Mouse (Mus musculus) liver, adult 2 months (tissue): ENCODE results near the gene 2200002J24Rik. TPM values are rescaled to one million over a fixed set of nuclear protein-coding genes. Genes with fewer than 3 reads are reported as not detected.

ENCODE experiments used
- DNase-seq: peaks from one replicate; pipeline ENCODE4 v3.0.0-alpha.2; 2011; ENCODE audit warnings: low read depth, low spot score; ENCODE audit errors: extremely low read depth
- H3K27ac ChIP-seq: fragments of 200-500 bp; replicated peaks from 2 replicates; pipeline ENCODE4 v1.5.1; 2012; ENCODE audit warnings: low read depth, mild to moderate bottlenecking, control low read depth, inconsistent platforms, low read length; ENCODE audit not compliant: insufficient read depth
- H3K27me3 ChIP-seq: fragments of 200-500 bp; 2 replicates; pipeline ENCODE4 v1.6.1; 2012; ENCODE audit warnings: mild to moderate bottlenecking, moderate library complexity, low read length, inconsistent platforms; ENCODE audit not compliant: control insufficient read depth, insufficient read depth
- H3K36me3 ChIP-seq: fragments of 200-500 bp; 2 replicates; pipeline ENCODE4 v1.6.1; 2012; ENCODE audit warnings: low read length, inconsistent platforms; ENCODE audit not compliant: control insufficient read depth, insufficient read depth
- H3K4me1 ChIP-seq: fragments of 200-500 bp; 2 replicates; pipeline ENCODE4 v1.6.1; 2011; ENCODE audit warnings: low read length; ENCODE audit not compliant: control insufficient read depth, insufficient read depth
- H3K4me3 ChIP-seq: fragments of 200-500 bp; 2 replicates; pipeline ENCODE4 v1.5.1; 2011; ENCODE audit warnings: low read depth, mild to moderate bottlenecking, control low read depth, low read length, moderate library complexity; ENCODE audit not compliant: insufficient read depth
- H3K79me2 ChIP-seq: fragments of 200-500 bp; 2 replicates; pipeline ENCODE4 v1.6.1; 2012; ENCODE audit warnings: inconsistent platforms, mild to moderate bottlenecking, low read length, moderate library complexity; ENCODE audit not compliant: control insufficient read depth, insufficient read depth
- H3K9ac ChIP-seq: fragments of 200-500 bp; 2 replicates; pipeline ENCODE4 v1.6.1; 2012; ENCODE audit warnings: low read depth, mild to moderate bottlenecking, control low read depth, inconsistent platforms, low read length
- CTCF ChIP-seq: fragments of 200-500 bp; IDR thresholded peaks from 2 replicates; pipeline ENCODE4 v1.5.1; 2011; ENCODE audit warnings: low read depth, low read length, control low read depth
- POLR2A ChIP-seq: fragments of 200-500 bp; IDR thresholded peaks from 2 replicates; pipeline ENCODE4 v1.6.1; 2011; ENCODE audit warnings: low read length, control low read depth; ENCODE audit not compliant: insufficient read depth; ENCODE audit errors: extremely low read depth
- WGBS: fragments of 180-500 bp; shearing (Covaris S2); methylation state at CpG from one replicate; pipeline ENCODE4 v1.1.7; 2018; 5-methylcytosine and 5-hydroxymethylcytosine counted together
- polyA plus RNA-seq: library from polyadenylated mRNA; depleted of rRNA; stranded (reverse); fragments of >200 nt; gene quantifications from 2 replicates; pipeline ENCODE4 v1.2.3, GENCODE M21; 2012
- total RNA-seq: library from RNA; depleted of rRNA; stranded (reverse); fragments of >200 nt; gene quantifications from 2 replicates; pipeline ENCODE4 v1.2.3, GENCODE M21; 2014

2200002J24Rik gene
- total and polyA plus RNA-seq, 2 experiments, result not detected

GRCm38 (mm10) chr7:30719669-30720068 is 20.9 kb downstream of the 2200002J24Rik start:
- Histone ChIP-seq H3K9ac (no peak overlapping the region), H3K27me3 (no peaks in the 10 kb centered on the region), H3K36me3 (no peaks in the 10 kb centered on the region), H3K4me1 (peaks cover 13% of the 10 kb centered on the region), H3K27ac (peak overlapping the region; percentile 66), H3K79me2 (no peaks in the 10 kb centered on the region), H3K4me3 (no peak overlapping the region)
- DNase-seq, result peak; percentile 98
- 23% methylated on average over 5 of the region's 5 CpGs for WGBS
- TF ChIP-seq CTCF (no peak), POLR2A (no peak)

- Histone ChIP-seq H3K4me1 (peaks cover 13% of the 10 kb centered on the region), H3K79me2 (no peaks in the 10 kb centered on the region), H3K27me3 (no peaks in the 10 kb centered on the region), H3K27ac (no peak overlapping the region), H3K36me3 (no peaks in the 10 kb centered on the region), H3K4me3 (no peak overlapping the region), H3K9ac (no peak overlapping the region)
- no peak for DNase-seq
- 87% methylated on average over 7 of the region's 7 CpGs for WGBS
- TF ChIP-seq CTCF (no peak), POLR2A (no peak)
Observed at GRCm38 (mm10) chr7:30721286-30721685, 22.6 kb downstream of the 2200002J24Rik start.

DNA sequence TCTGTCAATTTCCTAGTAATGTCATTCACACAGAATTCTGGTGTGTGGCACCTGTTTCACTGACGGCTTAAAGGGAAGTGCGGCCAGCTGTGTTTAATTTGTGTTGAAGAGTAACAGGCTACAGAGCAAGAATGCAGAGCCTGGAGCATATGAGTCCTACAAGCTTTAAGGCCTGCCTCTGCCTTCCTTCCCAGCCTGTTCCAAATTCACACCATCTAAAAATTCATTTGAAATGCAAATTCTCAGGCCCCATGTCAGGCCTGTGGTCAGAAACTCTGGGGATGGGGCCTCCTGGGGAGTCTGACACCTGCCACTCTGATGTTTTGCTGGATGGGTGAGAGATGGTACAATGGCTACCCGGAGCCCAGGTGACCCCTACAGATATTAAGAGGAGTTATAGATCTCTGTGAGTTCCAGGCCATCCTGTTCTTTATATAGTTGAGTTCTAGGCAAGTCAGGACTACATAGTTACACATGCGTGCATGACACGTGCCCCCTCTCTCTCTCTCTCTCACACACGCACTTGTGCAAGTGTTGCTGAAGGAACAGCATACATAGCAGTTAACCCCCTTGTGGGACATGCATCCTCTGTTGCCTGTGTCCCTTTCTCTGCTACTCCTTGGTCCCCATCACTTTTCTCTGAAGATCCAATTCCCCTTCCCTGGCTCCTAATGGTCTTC is 24.7 kb downstream of the 2200002J24Rik start:
- Histone ChIP-seq H3K27ac (no peak overlapping the region), H3K9ac (no peak overlapping the region), H3K4me1 (peaks cover 15% of the 10 kb centered on the region), H3K79me2 (no peaks in the 10 kb centered on the region), H3K4me3 (no peak overlapping the region), H3K27me3 (no peaks in the 10 kb centered on the region), H3K36me3 (peaks cover 2% of the 10 kb centered on the region; the same call in 1 of the 2 replicates)
- WGBS, result 56% methylated on average over 6 of the region's 6 CpGs
- TF ChIP-seq POLR2A (no peak), CTCF (no peak)
- no peak for DNase-seq

DNA sequence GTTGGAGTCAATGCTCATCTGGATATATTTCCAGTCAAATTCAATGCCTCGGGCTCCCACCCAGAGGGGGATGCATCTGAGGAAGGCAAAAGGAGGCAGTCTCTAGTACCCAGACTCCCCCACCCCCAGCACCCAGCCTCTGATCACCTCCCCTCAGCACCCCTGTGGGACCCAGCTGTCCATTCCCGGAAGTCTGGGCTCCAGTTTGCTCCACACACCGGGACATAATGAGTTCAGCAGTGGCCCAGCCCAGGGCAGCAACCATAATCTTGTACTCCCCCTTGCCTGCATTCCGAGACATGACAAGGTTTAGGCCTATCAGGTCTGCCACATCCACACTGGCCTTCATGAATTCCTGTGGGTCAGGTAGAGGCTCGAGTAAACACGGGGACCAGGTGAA is 29.5 kb downstream of the 2200002J24Rik start:
- no peak for TF ChIP-seq POLR2A
- TF ChIP-seq CTCF, result no peak
- peak overlapping the region; percentile 79 for H3K27ac ChIP-seq
- peak overlapping the region; percentile 84 for H3K9ac ChIP-seq
- DNase-seq, result no peak
- no peaks in the 10 kb centered on the region; the same call in 1 of the 2 replicates for H3K79me2 ChIP-seq
- no peaks in the 10 kb centered on the region for H3K27me3 ChIP-seq
- H3K4me1 ChIP-seq, result peaks cover 21% of the 10 kb centered on the region
- H3K36me3 ChIP-seq, result peaks cover 2% of the 10 kb centered on the region; the same call in 1 of the 2 replicates
- H3K4me3 ChIP-seq, result peak overlapping the region; percentile 75
- WGBS, result 39% methylated on average over 6 of the region's 6 CpGs

- Histone ChIP-seq H3K36me3 (peaks cover 2% of the 10 kb centered on the region; the same call in 1 of the 2 replicates), H3K4me3 (peak overlapping the region; percentile 75), H3K9ac (peak overlapping the region; percentile 84), H3K4me1 (peaks cover 21% of the 10 kb centered on the region), H3K27ac (peak overlapping the region; percentile 79), H3K27me3 (no peaks in the 10 kb centered on the region), H3K79me2 (no peaks in the 10 kb centered on the region; the same call in 1 of the 2 replicates)
- 2% methylated on average over 26 of the region's 26 CpGs for WGBS
- DNase-seq, result peak; percentile 74
- TF ChIP-seq CTCF, result no peak
Observed at GRCm38 (mm10) chr7:30728739-30729395, 30.1 kb downstream of the 2200002J24Rik start.
